Mouse (Mus musculus) adrenal gland, adult (tissue): ENCODE measurements around the gene Pold1.

Experiments used
- DNase-seq, 2 experiments: peaks; one replicate each; pipeline ENCODE4 v3.0.0; 2022 to 2023; ENCODE audit warnings: low spot score in 1 of 2; ENCODE audit not compliant: inconsistent age in 2 of 2

The Pold1 gene

GRCm38 (mm10) chr7:44547725-44548124 lies 924 bp downstream of the Pold1 start:
- no peak for DNase-seq

GRCm38 (mm10) chr7:44547041-44547440 lies 1.6 kb downstream of the Pold1 start:
- DNase-seq, result no peak

- DNase-seq, result no peak
Measured at GRCm38 (mm10) chr7:44546274-44546673, 2.4 kb downstream of the Pold1 start.

- DNase-seq, result no peak
Measured at GRCm38 (mm10) chr7:44543071-44543470, 5.6 kb downstream of the Pold1 start.

GRCm38 (mm10) chr7:44542555-44542954 lies 6.1 kb downstream of the Pold1 start:
- DNase-seq, result no peak

GRCm38 (mm10) chr7:44538756-44539624 lies 9.7 kb downstream of the Pold1 start:
- DNase-seq, result no peak

GRCm38 (mm10) chr7:44537496-44537895 lies 11.2 kb downstream of the Pold1 start:
- DNase-seq, result no peak

- DNase-seq, result no peak
Measured at GRCm38 (mm10) chr7:44537009-44537408, 11.6 kb downstream of the Pold1 start.

- no peak for DNase-seq
Measured at GRCm38 (mm10) chr7:44536590-44536968, 12.1 kb downstream of the Pold1 start.

GRCm38 (mm10) chr7:44535657-44536589 lies 12.7 kb downstream of the Pold1 start:
- DNase-seq, result no peak

GRCm38 (mm10) chr7:44534656-44535441 lies 13.8 kb downstream of the Pold1 start:
- DNase-seq, result no peak

GRCm38 (mm10) chr7:44534242-44534641 lies 14.4 kb downstream of the Pold1 start:
- no peak for DNase-seq

- DNase-seq, result no peak
Measured at GRCm38 (mm10) chr7:44533746-44534045, 15.0 kb downstream of the Pold1 start.

GRCm38 (mm10) chr7:44532918-44533745 lies 15.5 kb downstream of the Pold1 start:
- no peak for DNase-seq

GRCm38 (mm10) chr7:44531946-44532732 lies 16.5 kb downstream of the Pold1 start, which contains the start of gene Spib:
Gene Spib (minus strand): TSS chr7:44532071.
- no peak for DNase-seq

- DNase-seq, result no peak
Measured at GRCm38 (mm10) chr7:44531207-44531606, 17.4 kb downstream of the Pold1 start.

- no peak for DNase-seq
Measured at GRCm38 (mm10) chr7:44530507-44530906, 18.1 kb downstream of the Pold1 start.

- DNase-seq, result no peak
Measured at GRCm38 (mm10) chr7:44529518-44529917, 19.1 kb downstream of the Pold1 start.
